Mouse (Mus musculus): ENCODE measurements around the gene Ifnlr1. TPM values are rescaled to one million over a fixed set of nuclear protein-coding genes. Genes with fewer than 3 reads are reported as not detected.

Gene Ifnlr1
- polyA plus RNA-seq, 2 experiments = 0.09 to 0.10 TPM

- Histone ChIP-seq H3K9me3 (ENCODE audit: control insufficient read depth, low read length) (no peaks in the 10 kb centered on the region), H3K4me2 (ENCODE audit: low read depth) (no peak overlapping the region), H3K4me1 (replicated peaks; ENCODE audit: control insufficient read depth in 2 of 2, insufficient read depth in 2 of 2, low read length in 1 of 2) (peaks cover 0 to 5% of the 10 kb centered on the region in 2 experiments; a peak in 3 of 4 replicates), H3K9ac (replicated peaks) (no peak overlapping the region), H3K27ac (no peak overlapping the region), H3K27me3 (ENCODE audit: control insufficient read depth, insufficient read depth, low read length) (no peaks in the 10 kb centered on the region), H3K36me3 (replicated peaks; ENCODE audit: control insufficient read depth, insufficient read depth, low read depth) (no peaks in the 10 kb centered on the region), H3K4me3 (ENCODE audit: insufficient read depth in 1 of 2, low read depth in 2 of 2, low read length in 2 of 2) (no peak overlapping the region)
- DNase-seq (ENCODE audit: low read depth in 3 of 3, low spot score in 3 of 3) (no peak), ATAC-seq (ENCODE audit: insufficient read depth) (no peak)
- 69% methylated on average over 17 of the region's 17 CpGs for WGBS (ENCODE audit: insufficient replicate concordance)
- peak; percentile 59 for TF ChIP-seq CTCF (IDR thresholded peaks at IDR 0.05; ENCODE audit: low read depth)
- no peak for TF ChIP-seq EP300 (IDR thresholded peaks at IDR 0.05; ENCODE audit: low read depth)
Measured at GRCm38 (mm10) chr4:135722540-135723290, 36.6 kb downstream of the Ifnlr1 start.

GRCm38 (mm10) chr4:135726416-135726815 lies 40.3 kb downstream of the Ifnlr1 start:
- WGBS (ENCODE audit: insufficient replicate concordance) = 58% methylated on average over 11 of the region's 11 CpGs
- DNase-seq (ENCODE audit: low read depth in 3 of 3, low spot score in 3 of 3) (no peak), ATAC-seq (ENCODE audit: insufficient read depth) (no peak)
- H3K9ac ChIP-seq (replicated peaks) = no peak overlapping the region
- H3K9me3 ChIP-seq (ENCODE audit: control insufficient read depth, low read length) = no peaks in the 10 kb centered on the region
- TF ChIP-seq EP300 (IDR thresholded peaks at IDR 0.05; ENCODE audit: low read depth) = no peak
- TF ChIP-seq CTCF (IDR thresholded peaks at IDR 0.05; ENCODE audit: low read depth) = no peak
- H3K4me2 ChIP-seq (ENCODE audit: low read depth) = no peak overlapping the region
- H3K27ac ChIP-seq = no peak overlapping the region
- no peaks in the 10 kb centered on the region for H3K27me3 ChIP-seq (ENCODE audit: control insufficient read depth, insufficient read depth, low read length)
- H3K36me3 ChIP-seq (replicated peaks; ENCODE audit: control insufficient read depth, insufficient read depth, low read depth) = no peaks in the 10 kb centered on the region
- H3K4me3 ChIP-seq (ENCODE audit: insufficient read depth in 1 of 2, low read depth in 2 of 2, low read length in 2 of 2) = no peak overlapping the region
- H3K4me1 ChIP-seq (replicated peaks; ENCODE audit: control insufficient read depth in 2 of 2, insufficient read depth in 2 of 2, low read length in 1 of 2) = peaks cover 0 to 5% of the 10 kb centered on the region in 2 experiments; a peak in 3 of 4 replicates

- TF ChIP-seq EP300 (IDR thresholded peaks at IDR 0.05; ENCODE audit: low read depth) (no peak), CTCF (IDR thresholded peaks at IDR 0.05; ENCODE audit: low read depth) (peak; percentile 24; the same call in 1 of the 2 replicates)
Measured at GRCm38 (mm10) chr4:135727817-135728216, 41.7 kb downstream of the Ifnlr1 start, which contains the start of gene Il22ra1. Gene Il22ra1 (plus strand): TSS chr4:135728172.

GRCm38 (mm10) chr4:135730204-135730603 lies 44.1 kb downstream of the Ifnlr1 start:
- 63% methylated on average over 9 of the region's 9 CpGs for WGBS (ENCODE audit: insufficient replicate concordance)
- no peak overlapping the region for H3K4me2 ChIP-seq (ENCODE audit: low read depth)
- H3K36me3 ChIP-seq (replicated peaks; ENCODE audit: control insufficient read depth, insufficient read depth, low read depth) = no peaks in the 10 kb centered on the region
- H3K27me3 ChIP-seq (ENCODE audit: control insufficient read depth, insufficient read depth, low read length) = no peaks in the 10 kb centered on the region
- H3K4me3 ChIP-seq (ENCODE audit: insufficient read depth in 1 of 2, low read depth in 2 of 2, low read length in 2 of 2) = no peak overlapping the region
- H3K9me3 ChIP-seq (ENCODE audit: control insufficient read depth, low read length) = no peaks in the 10 kb centered on the region
- ATAC-seq (ENCODE audit: insufficient read depth) = no peak
- DNase-seq (ENCODE audit: low read depth in 3 of 3, low spot score in 3 of 3) = no peak
- H3K4me1 ChIP-seq (replicated peaks; ENCODE audit: control insufficient read depth in 2 of 2, insufficient read depth in 2 of 2, low read length in 1 of 2) = peaks cover 0 to 5% of the 10 kb centered on the region in 2 experiments; a peak in 3 of 4 replicates
- no peak overlapping the region for H3K9ac ChIP-seq (replicated peaks)
- H3K27ac ChIP-seq = no peak overlapping the region
- TF ChIP-seq EP300 (IDR thresholded peaks at IDR 0.05; ENCODE audit: low read depth) (no peak), CTCF (IDR thresholded peaks at IDR 0.05; ENCODE audit: low read depth) (no peak)

More at GRCm38 (mm10) chr4:135727817-135728216, 41.7 kb downstream of the Ifnlr1 start, which contains the start of gene Il22ra1:
- Histone ChIP-seq H3K27ac (no peak within 1 kb of the TSS), H3K9me3 (ENCODE audit: control insufficient read depth, low read length) (no peaks in the 10 kb centered on the region), H3K4me2 (ENCODE audit: low read depth) (peak within 1 kb of the TSS; percentile 57), H3K9ac (replicated peaks) (peak within 1 kb of the TSS; percentile 35), H3K4me1 (replicated peaks; ENCODE audit: control insufficient read depth in 2 of 2, insufficient read depth in 2 of 2, low read length in 1 of 2) (peaks cover 0 to 5% of the 10 kb centered on the region in 2 experiments; a peak in 3 of 4 replicates), H3K27me3 (ENCODE audit: control insufficient read depth, insufficient read depth, low read length) (no peaks in the 10 kb centered on the region), H3K36me3 (replicated peaks; ENCODE audit: control insufficient read depth, insufficient read depth, low read depth) (no peaks in the 10 kb centered on the region), H3K4me3 (ENCODE audit: insufficient read depth in 1 of 2, low read depth in 2 of 2, low read length in 2 of 2) (peak within 1 kb of the TSS; percentile 43 to 51)
- 18% methylated on average over 14 of the region's 14 CpGs for WGBS (ENCODE audit: insufficient replicate concordance)
- ATAC-seq (ENCODE audit: insufficient read depth) = peak; percentile 69
- no peak for DNase-seq (ENCODE audit: low read depth in 3 of 3, low spot score in 3 of 3)

GRCm38 (mm10) chr4:135730951-135731350 lies 44.9 kb downstream of the Ifnlr1 start:
- Histone ChIP-seq H3K27me3 (ENCODE audit: control insufficient read depth, insufficient read depth, low read length) (no peaks in the 10 kb centered on the region), H3K36me3 (replicated peaks; ENCODE audit: control insufficient read depth, insufficient read depth, low read depth) (no peaks in the 10 kb centered on the region), H3K4me3 (ENCODE audit: insufficient read depth in 1 of 2, low read depth in 2 of 2, low read length in 2 of 2) (no peak overlapping the region), H3K9me3 (ENCODE audit: control insufficient read depth, low read length) (no peaks in the 10 kb centered on the region), H3K27ac (no peak overlapping the region), H3K4me2 (ENCODE audit: low read depth) (no peak overlapping the region), H3K4me1 (replicated peaks; ENCODE audit: control insufficient read depth in 2 of 2, insufficient read depth in 2 of 2, low read length in 1 of 2) (peaks cover 0 to 5% of the 10 kb centered on the region in 2 experiments; a peak in 3 of 4 replicates), H3K9ac (replicated peaks) (no peak overlapping the region)
- DNase-seq (ENCODE audit: low read depth in 3 of 3, low spot score in 3 of 3) (no peak), ATAC-seq (ENCODE audit: insufficient read depth) (no peak)
- WGBS (ENCODE audit: insufficient replicate concordance) = 66% methylated on average over 8 of the region's 8 CpGs
- TF ChIP-seq CTCF (IDR thresholded peaks at IDR 0.05; ENCODE audit: low read depth) = no peak
- TF ChIP-seq EP300 (IDR thresholded peaks at IDR 0.05; ENCODE audit: low read depth) = no peak
